Mouse (Mus musculus) liver, embryonic 12.5 days (tissue): ENCODE measurements around the gene Calhm4. TPM values are rescaled to one million over a fixed set of nuclear protein-coding genes. Genes with fewer than 3 reads are reported as not detected.

ENCODE experiments used
- polyA plus RNA-seq: library from polyadenylated mRNA; unstranded; fragments of >200 nt; fragmentation: Nextera tagmentation; extraction: Ambion mirVana; gene quantifications from 2 replicates; pipeline ENCODE4 v1.2.1, GENCODE M21; 2016

Gene Calhm4
- polyA plus RNA-seq, 1 experiment from 2014 or later = not detected

Other genes with a start within 250 kb of the Calhm4 start
- gene Sult3a1, start 186.6 kb downstream of the Calhm4 start, polyA plus RNA-seq = not detected in 2 replicates
- not detected in 2 replicates for gene Rsph4a, start 139.2 kb downstream of the Calhm4 start, polyA plus RNA-seq
- 9.6 and 10.4 TPM in 2 replicates for gene Zup1, start 93.0 kb downstream of the Calhm4 start, polyA plus RNA-seq
- gene Rwdd1, start 24.7 kb downstream of the Calhm4 start, polyA plus RNA-seq = 79.2 and 80.7 TPM in 2 replicates
- gene Trappc3l, start 6.7 kb downstream of the Calhm4 start, polyA plus RNA-seq = not detected in 2 replicates
- 0.06 and 0.07 TPM in 2 replicates for gene Calhm5, start 52.2 kb upstream of the Calhm4 start, polyA plus RNA-seq
- gene Calhm6, start 83.7 kb upstream of the Calhm4 start, polyA plus RNA-seq = 0.62 and 0.87 TPM in 2 replicates
- 10.1 and 10.8 TPM in 2 replicates for gene Dse, start 163.4 kb upstream of the Calhm4 start, polyA plus RNA-seq
- gene Tspyl1, start 237.9 kb upstream of the Calhm4 start, polyA plus RNA-seq = 40.3 and 40.9 TPM in 2 replicates